ENCODE assay signal across 9 mouse cellular contexts in genomic region chr2:157287542-157287941, GRCm38 (mm10). TPM values are rescaled to one million over a fixed set of nuclear protein-coding genes. Genes with fewer than 3 reads are reported as not detected.
DNase-seq lines count a peak whose midpoint lies in the region; ATAC-seq and TF ChIP-seq lines count a peak whose summit lies in the region.
"Had no signal": no experiment of that assay in that cellular context is flagged by ENCODE, and none has a peak within 500 bp of the region (broad histone marks: within the 10 kb centered on the region; RNA-seq: fewer than 3 reads in every experiment).

No protein-coding gene starts in this region.

- H3K36me3 ChIP-seq in hindbrain, embryonic 11.5 days (ENCODE audit: control insufficient read depth, insufficient read depth, low read length) = peaks cover 7% of the 10 kb centered on the region; the same call in 1 of the 2 replicates
- H3K36me3 ChIP-seq in hindbrain, embryonic 12.5 days = peaks cover 85% of the 10 kb centered on the region
- H3K36me3 ChIP-seq in ES-E14 (ENCODE audit: control insufficient read depth, insufficient read depth, low read length, poor library complexity, severe bottlenecking) = peaks cover 42% of the 10 kb centered on the region

- intact Hi-C loops in heart, postnatal 14 days (cut with DNase I) = no loop called here

- 41% methylated on average over 3 of the region's 3 CpGs for WGBS in hindbrain, embryonic 11.5 days
- 26% methylated on average over 3 of the region's 3 CpGs for WGBS in hindbrain, embryonic 12.5 days

- H3K4me2 ChIP-seq in hindbrain, embryonic 11.5 days (replicated peaks; ENCODE audit: low read depth, low read length) = no peak overlapping the region
- H3K4me2 ChIP-seq in hindbrain, embryonic 12.5 days (replicated peaks) = no peak overlapping the region
- H3K4me2 ChIP-seq: lung, embryonic 15.5 days had no signal

- peak; percentile 73 for DNase-seq in hindbrain, embryonic 11.5 days (ENCODE audit: low spot score)
- peak; percentile 56 for DNase-seq in ES-E14 (ENCODE audit: low read depth, low spot score)
- DNase-seq in cerebellum, adult 9-11 months = peak; percentile 23
- DNase-seq in heart, postnatal 14 days = peak; percentile 22 to 43
- peak; percentile 47 to 63 for DNase-seq in left cerebral cortex, adult 18-20 months (ENCODE audit: low spot score in 2 of 2)
- DNase-seq in naive thymus-derived CD4-positive, alpha-beta T cell, adult 2 months (ENCODE audit: low read depth) = peak; percentile 67
- DNase-seq in yolk sac, embryonic 10.5 days (ENCODE audit: low spot score) = peak; percentile 35

- H3K4me1 ChIP-seq in hindbrain, embryonic 11.5 days (replicated peaks; ENCODE audit: control insufficient read depth, insufficient read depth, low read length) = no peaks in the 10 kb centered on the region
- no peaks in the 10 kb centered on the region for H3K4me1 ChIP-seq in hindbrain, embryonic 12.5 days
- peaks cover 2 to 20% of the 10 kb centered on the region in 2 experiments; a peak in 2 of 4 replicates for H3K4me1 ChIP-seq in ES-E14 (ENCODE audit: control insufficient read depth in 2 of 2, insufficient read depth in 2 of 2, low read length in 2 of 2, poor library complexity in 1 of 2)

- no peak overlapping the region for H3K27ac ChIP-seq in hindbrain, embryonic 11.5 days (ENCODE audit: low read depth, low read length)
- H3K27ac ChIP-seq in hindbrain, embryonic 12.5 days = no peak overlapping the region
- H3K27ac ChIP-seq in ES-E14 (ENCODE audit: insufficient read depth, low read depth, low read length, poor library complexity, severe bottlenecking) = no peak overlapping the region

- ATAC-seq in hindbrain, embryonic 11.5 days (ENCODE audit: low FRiP score) = no peak
- no peak for ATAC-seq in hindbrain, embryonic 12.5 days (ENCODE audit: low FRiP score)

- H3K4me3 ChIP-seq in hindbrain, embryonic 11.5 days (ENCODE audit: low read depth, low read length) = no peak overlapping the region
- no peak overlapping the region for H3K4me3 ChIP-seq in hindbrain, embryonic 12.5 days
- no peak overlapping the region for H3K4me3 ChIP-seq in ES-E14 (ENCODE audit: insufficient read depth in 1 of 2, low read depth in 1 of 2, low read length in 2 of 2, poor library complexity in 1 of 2, severe bottlenecking in 1 of 2)
- H3K4me3 ChIP-seq: lung, embryonic 15.5 days had no signal

- in situ Hi-C loops in ES-E14 (cut with MboI; ENCODE audit: low sequenced_read_pairs in 2 of 2, unreplicated experiment in 2 of 2) = loop anchor here in 1 of 2 experiments (5.0 kb wide), 1 partner anchor 285 kb away; the partner anchor contains the start of gene Blcap

- H3K9me3 ChIP-seq in hindbrain, embryonic 11.5 days (ENCODE audit: control insufficient read depth, low read length) = no peaks in the 10 kb centered on the region
- no peaks in the 10 kb centered on the region for H3K9me3 ChIP-seq in hindbrain, embryonic 12.5 days (replicated peaks)
- no peaks in the 10 kb centered on the region for H3K9me3 ChIP-seq in ES-E14 (ENCODE audit: control insufficient read depth, insufficient read depth, low read depth, low read length)
- H3K9me3 ChIP-seq: lung, embryonic 15.5 days had no signal

- no peaks in the 10 kb centered on the region for H3K27me3 ChIP-seq in hindbrain, embryonic 11.5 days (ENCODE audit: control insufficient read depth, insufficient read depth, low read length)
- H3K27me3 ChIP-seq in hindbrain, embryonic 12.5 days = no peaks in the 10 kb centered on the region
- H3K27me3 ChIP-seq: lung, embryonic 15.5 days had no signal

- H3K9ac ChIP-seq in hindbrain, embryonic 11.5 days (ENCODE audit: low read depth, low read length) = no peak overlapping the region
- H3K9ac ChIP-seq in hindbrain, embryonic 12.5 days = no peak overlapping the region
- H3K9ac ChIP-seq in ES-E14 (ENCODE audit: insufficient read depth, low read depth, low read length, poor library complexity, severe bottlenecking) = no peak overlapping the region
- H3K9ac ChIP-seq: lung, embryonic 15.5 days had no signal

TF ChIP-seq in ES-E14, 5 proteins besides CTCF, POLR2A, EP300 and RAD21:
- TF ChIP-seq MAFK (IDR thresholded peaks at IDR 0.05; ENCODE audit: insufficient read depth, low read depth, low read length) (no peak), HCFC1 (IDR thresholded peaks at IDR 0.05; ENCODE audit: borderline replicate concordance, insufficient read depth, low read length) (no peak), CHD2 (IDR thresholded peaks at IDR 0.05; ENCODE audit: low read depth, low read length) (no peak), ZNF384 (IDR thresholded peaks at IDR 0.05; ENCODE audit: low read depth, low read length) (no peak), ZC3H11A (IDR thresholded peaks at IDR 0.05; ENCODE audit: borderline replicate concordance, low read depth, low read length) (no peak)

RNA-seq across cellular contexts. Expression of gene Mroh8, which starts 8.2 kb away (rescaled TPM):
- 0.75 and 0.79 TPM in 2 replicates for polyA plus RNA-seq in hindbrain, embryonic 11.5 days (2014; fragmentation: Nextera tagmentation; extraction: Ambion mirVana)
- polyA plus RNA-seq in hindbrain, embryonic 12.5 days (2016; fragmentation: Nextera tagmentation; extraction: Ambion mirVana) = 0.62 and 0.68 TPM in 2 replicates
- total RNA-seq in ES-E14 (2012; rRNA removed) = 0.48 and 0.58 TPM in 2 replicates
- under 1 TPM; 0.12 to 0.19 TPM for total RNA-seq in heart, postnatal 14 days (2021)
- total RNA-seq in left cerebral cortex, adult 18-20 months (2021) = 1 to 10 TPM; 1.3 to 1.6 TPM

RNA-seq across cellular contexts. Expression of gene Rpn2, which starts 8.7 kb away (rescaled TPM):
- polyA plus RNA-seq in hindbrain, embryonic 11.5 days (2014; fragmentation: Nextera tagmentation; extraction: Ambion mirVana) = 227 and 256 TPM in 2 replicates
- 224 and 239 TPM in 2 replicates for polyA plus RNA-seq in hindbrain, embryonic 12.5 days (2016; fragmentation: Nextera tagmentation; extraction: Ambion mirVana)
- total RNA-seq in ES-E14 (2012; rRNA removed) = 422 and 655 TPM in 2 replicates
- total RNA-seq in heart, postnatal 14 days (2021) = 10 to 100 TPM; 89.2 to 94.4 TPM
- 100 to 1,000 TPM; 136 to 138 TPM for total RNA-seq in left cerebral cortex, adult 18-20 months (2021)

RNA-seq across cellular contexts. Expression of gene Ghrh, which starts 59.8 kb away (rescaled TPM):
- polyA plus RNA-seq in hindbrain, embryonic 11.5 days (2014; fragmentation: Nextera tagmentation; extraction: Ambion mirVana) = 1.0 TPM in 2 replicates
- 0.46 and 2.8 TPM in 2 replicates for polyA plus RNA-seq in hindbrain, embryonic 12.5 days (2016; fragmentation: Nextera tagmentation; extraction: Ambion mirVana)
- total RNA-seq in ES-E14 (2012; rRNA removed) = not detected in 2 replicates
- not detected for total RNA-seq in heart, postnatal 14 days (2021)
- not detected for total RNA-seq in left cerebral cortex, adult 18-20 months (2021)
- polyA plus RNA-seq: lung, embryonic 15.5 days had no signal

Comparison
In these comparisons a context has a peak if more than half of its experiments do, and no peak if none do; other contexts are left out.
1. DNase-seq: peak in every context shown above with its lines; median percentile 73 in hindbrain, embryonic 11.5 days; 67 in naive thymus-derived CD4-positive, alpha-beta T cell, adult 2 months; 56 in ES-E14; 55 in left cerebral cortex, adult 18-20 months; 35 in yolk sac, embryonic 10.5 days; 32 in heart, postnatal 14 days; 23 in cerebellum, adult 9-11 months.